Mouse (Mus musculus): ENCODE results near the gene Slc25a36.

Slc25a36 gene

DNA sequence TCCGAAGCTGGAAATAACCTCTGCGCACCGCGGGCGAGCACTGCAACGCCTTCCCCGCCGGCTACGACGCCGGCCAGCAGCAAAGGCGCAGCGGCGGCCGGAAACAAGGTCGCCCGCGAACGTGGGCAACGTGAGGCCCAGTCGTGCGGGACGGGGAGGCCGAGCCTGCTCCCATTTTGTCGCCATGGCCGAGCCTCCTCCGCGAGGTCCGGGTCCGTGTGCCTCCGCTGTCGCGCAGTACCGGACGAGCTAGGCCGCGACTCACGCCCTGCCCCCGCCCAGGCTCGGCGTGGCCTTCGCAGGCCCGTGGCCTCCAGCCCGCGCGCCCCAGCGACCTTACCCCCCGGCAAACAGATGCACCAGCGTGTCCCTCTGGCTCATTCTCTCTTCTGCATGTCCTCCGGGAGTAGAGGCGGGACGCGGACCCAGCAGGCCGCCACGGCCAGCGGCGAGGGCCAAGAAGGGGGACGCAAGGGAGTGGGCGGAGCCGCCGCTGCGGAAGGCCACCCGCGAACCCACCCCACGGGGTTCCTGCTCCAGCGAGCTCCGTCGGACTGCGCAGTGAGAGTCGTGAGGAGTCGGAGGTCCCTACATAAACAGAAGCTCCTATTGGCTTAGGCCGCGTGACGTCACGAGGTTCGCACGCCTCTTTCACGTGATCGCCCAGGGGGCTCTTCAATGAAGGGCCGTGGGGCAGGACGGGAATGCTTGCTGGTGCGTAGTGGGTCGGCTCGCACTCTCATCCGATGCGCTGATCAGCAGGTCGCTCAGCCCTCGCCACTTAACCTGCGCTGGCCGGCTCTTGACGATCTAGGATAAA lies at the start of gene Slc25a36:
Gene Slc25a36 (minus strand): TSS at position 587 of the 820 bp plus-strand sequence.
- peak; percentile 97 for DNase-seq (ENCODE audit: inconsistent ontology term)

- DNase-seq (ENCODE audit: inconsistent ontology term) = no peak
Observed at GRCm38 (mm10) chr9:97158412-97158811, 47.5 kb upstream of the Slc25a36 start.

GRCm38 (mm10) chr9:97155981-97156380 lies 45.0 kb upstream of the Slc25a36 start:
- DNase-seq (ENCODE audit: inconsistent ontology term) = no peak

DNA sequence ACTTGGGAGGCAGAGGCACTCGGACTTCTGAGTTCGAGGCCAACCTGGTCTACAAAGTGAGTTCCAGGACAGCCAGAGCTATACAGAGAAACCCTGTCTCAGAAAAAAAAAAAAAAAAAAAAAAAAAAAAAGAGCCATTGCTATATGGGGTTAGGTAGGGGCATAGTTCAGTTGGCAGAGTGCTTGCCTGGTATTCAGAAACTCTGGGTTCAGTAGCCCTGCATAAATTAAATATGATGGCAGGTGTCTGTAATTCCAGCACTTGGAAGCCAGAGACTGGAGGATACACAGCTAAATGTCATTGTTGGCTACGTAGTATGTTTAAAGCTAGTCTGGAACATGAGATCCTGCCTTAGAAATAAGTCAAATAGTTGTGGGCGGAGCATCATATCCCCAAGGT lies 44.0 kb upstream of the Slc25a36 start:
- DNase-seq (ENCODE audit: inconsistent ontology term) = no peak

- DNase-seq (ENCODE audit: inconsistent ontology term) = no peak
Observed at GRCm38 (mm10) chr9:97153006-97153405, 42.0 kb upstream of the Slc25a36 start.

GRCm38 (mm10) chr9:97147270-97147669 lies 36.3 kb upstream of the Slc25a36 start:
- no peak for DNase-seq (ENCODE audit: inconsistent ontology term)

- no peak for DNase-seq (ENCODE audit: inconsistent ontology term)
Observed at GRCm38 (mm10) chr9:97145351-97145750, 34.4 kb upstream of the Slc25a36 start.

DNA sequence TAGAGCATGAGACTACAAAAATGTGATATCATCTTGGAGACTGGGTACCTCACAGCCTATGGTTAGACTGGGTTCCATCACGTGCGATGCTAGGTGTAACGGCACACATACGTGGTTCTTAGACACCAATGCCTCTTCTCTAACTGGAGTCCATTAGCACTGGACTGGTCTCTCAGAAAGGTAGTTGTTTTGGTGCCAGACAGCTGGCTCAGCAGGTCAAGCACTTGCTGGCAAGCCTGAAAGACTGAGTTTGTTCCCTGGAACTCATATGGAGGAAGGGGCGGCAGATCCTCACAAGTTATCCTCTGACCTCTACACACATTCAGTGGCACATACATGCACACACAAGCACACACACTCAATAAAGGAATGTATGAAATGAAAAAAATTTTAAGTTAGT lies 32.5 kb upstream of the Slc25a36 start:
- DNase-seq (ENCODE audit: inconsistent ontology term) = no peak

GRCm38 (mm10) chr9:97142558-97142957 lies 31.6 kb upstream of the Slc25a36 start:
- DNase-seq (ENCODE audit: inconsistent ontology term) = no peak

GRCm38 (mm10) chr9:97141723-97142122 lies 30.8 kb upstream of the Slc25a36 start:
- no peak for DNase-seq (ENCODE audit: inconsistent ontology term)

DNA sequence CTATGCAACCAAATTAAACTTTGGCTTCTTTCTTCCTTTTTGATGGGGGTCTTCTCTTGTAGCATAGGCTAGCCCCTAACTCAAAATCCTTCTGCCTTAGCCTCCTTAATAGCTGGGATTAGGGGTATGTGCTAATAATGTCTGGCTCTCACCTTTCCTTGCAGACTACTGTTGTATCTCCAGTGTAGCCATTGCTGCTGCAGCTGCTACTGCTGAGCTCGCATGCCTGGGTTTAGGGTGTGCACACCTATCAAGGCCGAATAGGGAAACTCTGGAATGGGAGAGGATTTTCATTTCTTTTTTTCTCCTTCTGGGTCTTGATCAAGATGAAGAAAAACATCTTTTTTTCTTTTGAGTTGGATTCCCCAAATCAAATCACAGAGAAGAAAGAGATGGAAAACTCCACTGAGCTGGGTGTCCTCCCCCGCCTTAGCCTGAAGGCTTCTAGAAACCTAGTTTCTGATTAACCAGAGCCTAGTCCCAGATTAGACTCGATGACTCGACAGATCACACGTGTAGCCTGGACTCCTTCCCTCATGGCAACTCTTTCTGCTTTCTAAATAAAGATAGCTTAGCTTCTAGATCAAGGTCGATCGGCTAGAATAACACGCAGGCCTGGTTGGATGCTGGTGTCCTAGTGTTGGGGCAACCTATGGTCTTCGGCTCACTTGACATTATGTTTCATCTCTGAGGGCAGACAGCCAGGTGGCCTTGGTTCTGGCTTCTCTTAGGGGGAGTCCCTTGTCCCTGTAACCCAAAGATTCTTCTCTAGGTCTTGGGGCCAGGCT lies 29.4 kb upstream of the Slc25a36 start:
- no peak for DNase-seq (ENCODE audit: inconsistent ontology term)

GRCm38 (mm10) chr9:97137678-97138077 lies 26.7 kb upstream of the Slc25a36 start:
- DNase-seq (ENCODE audit: inconsistent ontology term) = no peak

GRCm38 (mm10) chr9:97137116-97137515 lies 26.2 kb upstream of the Slc25a36 start:
- DNase-seq (ENCODE audit: inconsistent ontology term) = no peak

GRCm38 (mm10) chr9:97135866-97136265 lies 24.9 kb upstream of the Slc25a36 start:
- DNase-seq (ENCODE audit: inconsistent ontology term) = no peak

GRCm38 (mm10) chr9:97133178-97133577 lies 22.2 kb upstream of the Slc25a36 start:
- no peak for DNase-seq (ENCODE audit: inconsistent ontology term)

GRCm38 (mm10) chr9:97130001-97130400 lies 19.0 kb upstream of the Slc25a36 start:
- DNase-seq (ENCODE audit: inconsistent ontology term) = no peak

- no peak for DNase-seq (ENCODE audit: inconsistent ontology term)
Observed at GRCm38 (mm10) chr9:97123934-97124692, 13.2 kb upstream of the Slc25a36 start.

DNA sequence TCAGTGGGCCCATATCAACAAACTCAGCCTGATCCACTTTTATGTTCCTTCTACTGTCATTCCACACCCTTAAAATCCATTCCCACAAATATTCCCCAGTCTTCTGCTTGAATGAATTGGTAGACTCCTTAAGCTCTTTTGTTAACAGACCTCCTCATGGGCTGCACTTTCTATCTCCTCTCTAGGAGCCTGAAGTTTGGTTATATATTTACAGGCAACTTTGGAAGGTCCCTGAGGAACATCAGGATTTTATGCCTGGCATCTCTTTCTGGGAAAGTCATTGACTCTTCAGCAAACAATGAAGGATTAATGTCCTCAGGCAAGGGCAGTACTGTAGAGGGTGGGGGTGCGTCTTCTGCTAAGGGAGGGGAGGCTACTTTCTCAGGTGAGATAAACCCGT lies 10.5 kb upstream of the Slc25a36 start:
- DNase-seq (ENCODE audit: inconsistent ontology term) = no peak

GRCm38 (mm10) chr9:97114271-97114670 lies 3.3 kb upstream of the Slc25a36 start:
- no peak for DNase-seq (ENCODE audit: inconsistent ontology term)

- DNase-seq (ENCODE audit: inconsistent ontology term) = no peak
Observed at GRCm38 (mm10) chr9:97113555-97113929, 2.6 kb upstream of the Slc25a36 start.

- DNase-seq (ENCODE audit: inconsistent ontology term) = no peak
Observed at GRCm38 (mm10) chr9:97112797-97113554, 2.0 kb upstream of the Slc25a36 start.

Data from Muller cell, postnatal 12 days (primary cell).